Mouse (Mus musculus): Measurements from ENCODE around the gene Mybbp1a. TPM values are rescaled to one million over a fixed set of nuclear protein-coding genes. Genes with fewer than 3 reads are reported as not detected.

The Mybbp1a gene
- polyA plus RNA-seq, 1 experiment: 32.8 TPM

DNA sequence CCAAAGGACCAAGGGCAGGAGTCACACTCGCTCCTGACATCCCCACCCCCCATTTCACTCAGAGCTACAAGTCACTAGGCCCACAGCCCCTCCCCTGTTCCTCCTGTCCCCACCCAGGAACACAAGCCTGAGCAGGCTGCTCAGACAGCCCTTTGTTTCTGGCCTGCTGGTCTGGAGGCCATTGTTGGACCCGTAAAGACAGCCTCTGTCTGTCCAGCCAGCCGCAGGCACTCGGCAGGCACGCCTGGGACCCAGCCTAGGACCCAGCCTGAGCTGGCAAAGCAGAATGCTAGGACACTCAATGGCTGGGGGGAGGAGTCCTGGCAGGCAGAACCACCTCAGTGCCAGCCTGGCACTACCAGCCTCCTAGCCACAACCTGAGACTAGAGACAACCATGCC lies 14.5 kb downstream of the Mybbp1a start:
- no peak for TF ChIP-seq POLR2A (IDR thresholded peaks at IDR 0.05; ENCODE audit: borderline replicate concordance, extremely low read depth, low read depth, low read length)
- no peak for TF ChIP-seq CTCF (IDR thresholded peaks at IDR 0.05; ENCODE audit: insufficient read depth, low read length)
- DNase-seq: no peak
- 54% methylated on average over 5 of the region's 5 CpGs for WGBS
- peaks cover 10% of the 10 kb centered on the region for H3K4me1 ChIP-seq (ENCODE audit: control insufficient read depth, insufficient read depth, low read length)
- no peak overlapping the region for H3K4me3 ChIP-seq (replicated peaks; ENCODE audit: extremely low read depth, low read depth, low read length)

DNA sequence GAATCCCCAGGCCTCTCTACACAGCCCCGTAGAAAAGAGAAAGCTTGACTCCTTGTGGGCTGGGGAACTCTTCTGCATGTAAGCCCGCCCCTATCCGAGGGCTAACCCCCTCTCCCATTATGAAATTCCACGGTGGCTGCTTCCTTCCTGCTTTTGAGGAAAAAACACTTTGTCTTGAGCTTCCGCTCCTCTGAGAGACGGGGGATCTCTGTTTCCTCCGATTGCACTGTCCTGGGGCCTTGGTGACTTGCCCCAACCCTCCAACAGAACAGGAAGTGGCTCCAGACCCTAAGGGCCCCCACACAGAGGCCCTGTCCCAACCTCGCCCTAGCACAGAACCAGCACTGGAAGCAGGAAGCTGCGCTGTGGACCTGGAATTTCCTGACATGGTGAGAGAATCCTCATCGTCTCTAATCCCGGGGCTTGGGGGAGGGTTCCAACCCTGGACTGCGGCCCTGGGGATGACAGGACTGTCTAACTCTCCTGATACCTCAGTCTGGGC lies 16.9 kb downstream of the Mybbp1a start:
- H3K4me3 ChIP-seq (replicated peaks; ENCODE audit: extremely low read depth, low read depth, low read length): no peak overlapping the region
- WGBS: 38% methylated on average over 12 of the region's 12 CpGs
- H3K4me1 ChIP-seq (ENCODE audit: control insufficient read depth, insufficient read depth, low read length): peaks cover 18% of the 10 kb centered on the region
- no peak for TF ChIP-seq CTCF (IDR thresholded peaks at IDR 0.05; ENCODE audit: insufficient read depth, low read length)
- no peak for TF ChIP-seq POLR2A (IDR thresholded peaks at IDR 0.05; ENCODE audit: borderline replicate concordance, extremely low read depth, low read depth, low read length)
- peak; percentile 35 for DNase-seq

DNA sequence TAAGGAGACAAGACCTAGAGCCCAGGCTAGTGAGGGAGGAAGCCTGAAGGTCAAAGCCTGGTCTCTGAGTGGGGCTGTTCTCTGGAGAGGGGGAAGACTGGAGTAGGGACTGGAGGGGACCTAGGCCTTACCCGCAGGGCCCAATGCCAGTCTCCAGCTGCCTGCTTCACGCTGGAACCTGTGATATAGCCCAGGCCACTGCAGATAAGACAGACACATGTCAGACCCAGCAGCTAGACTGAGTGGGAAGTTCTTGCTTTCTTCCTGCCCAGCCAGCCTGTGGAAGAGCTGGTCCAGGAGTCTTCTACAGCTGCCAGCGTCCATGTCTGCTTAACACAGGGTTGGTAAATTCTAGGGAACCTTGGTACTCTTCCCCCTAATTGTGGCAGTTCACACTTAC lies 17.3 kb downstream of the Mybbp1a start:
- 58% methylated on average over 3 of the region's 3 CpGs for whole genome bisulfite sequencing
- peaks cover 18% of the 10 kb centered on the region for H3K4me1 ChIP-seq (ENCODE audit: control insufficient read depth, insufficient read depth, low read length)
- no peak overlapping the region for H3K4me3 ChIP-seq (replicated peaks; ENCODE audit: extremely low read depth, low read depth, low read length)
- TF ChIP-seq CTCF (IDR thresholded peaks at IDR 0.05; ENCODE audit: insufficient read depth, low read length) (no peak), POLR2A (IDR thresholded peaks at IDR 0.05; ENCODE audit: borderline replicate concordance, extremely low read depth, low read depth, low read length) (no peak)
- no peak for DNase-seq

DNA sequence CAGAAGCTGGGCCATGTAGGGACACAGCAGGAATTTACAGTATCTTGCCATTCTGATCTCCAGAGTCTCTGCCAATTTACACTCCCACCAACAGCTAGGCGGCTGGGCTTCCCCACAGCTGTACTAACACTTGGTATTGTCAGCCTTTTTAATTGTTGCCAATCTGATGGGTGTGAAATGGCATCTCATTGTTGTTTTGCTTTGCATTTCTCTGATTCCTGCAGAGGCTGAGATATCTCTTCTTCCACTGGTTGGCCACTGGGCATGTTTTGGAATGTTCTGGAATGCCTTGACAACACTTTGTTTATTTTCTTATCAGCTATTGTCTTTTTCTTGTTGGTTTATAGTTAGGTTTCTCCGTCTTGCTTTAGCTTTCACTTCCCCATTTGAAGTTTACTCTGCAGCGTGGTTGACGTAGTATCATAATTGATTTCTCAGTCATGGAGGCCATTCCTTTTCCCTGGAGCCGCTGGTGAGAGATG lies 20.4 kb downstream of the Mybbp1a start:
- TF ChIP-seq POLR2A (IDR thresholded peaks at IDR 0.05; ENCODE audit: borderline replicate concordance, extremely low read depth, low read depth, low read length) (no peak), CTCF (IDR thresholded peaks at IDR 0.05; ENCODE audit: insufficient read depth, low read length) (no peak)
- no peak for DNase-seq
- WGBS: 23% methylated on average over 5 of the region's 5 CpGs
- Histone ChIP-seq H3K4me3 (replicated peaks; ENCODE audit: extremely low read depth, low read depth, low read length) (no peak overlapping the region), H3K4me1 (ENCODE audit: control insufficient read depth, insufficient read depth, low read length) (peaks cover 38% of the 10 kb centered on the region)

DNA sequence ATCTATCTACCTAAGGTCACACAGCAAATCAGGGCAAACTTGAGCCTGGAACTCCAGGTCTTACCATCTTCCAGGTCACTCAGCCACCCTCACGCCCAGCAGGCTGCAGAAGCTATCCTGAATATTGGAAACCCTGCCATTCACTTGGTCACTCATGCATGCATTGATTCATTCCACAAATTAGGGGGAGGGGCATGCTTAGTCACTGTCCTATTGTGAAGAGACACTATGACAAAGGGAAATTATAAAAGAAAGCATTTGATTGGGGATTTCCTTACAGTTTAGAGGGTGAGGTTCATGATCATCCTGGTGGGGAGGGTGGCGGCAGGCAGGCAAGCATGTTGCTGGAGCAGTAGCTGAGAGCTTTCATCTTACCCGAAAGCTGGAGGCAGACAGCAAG lies 23.7 kb downstream of the Mybbp1a start:
- H3K4me3 ChIP-seq (replicated peaks; ENCODE audit: extremely low read depth, low read depth, low read length): no peak overlapping the region
- no peak for DNase-seq
- H3K4me1 ChIP-seq (ENCODE audit: control insufficient read depth, insufficient read depth, low read length): peaks cover 56% of the 10 kb centered on the region
- WGBS: 58% methylated on average over 3 of the region's 3 CpGs
- TF ChIP-seq POLR2A (IDR thresholded peaks at IDR 0.05; ENCODE audit: borderline replicate concordance, extremely low read depth, low read depth, low read length): no peak
- TF ChIP-seq CTCF (IDR thresholded peaks at IDR 0.05; ENCODE audit: insufficient read depth, low read length): no peak

DNA sequence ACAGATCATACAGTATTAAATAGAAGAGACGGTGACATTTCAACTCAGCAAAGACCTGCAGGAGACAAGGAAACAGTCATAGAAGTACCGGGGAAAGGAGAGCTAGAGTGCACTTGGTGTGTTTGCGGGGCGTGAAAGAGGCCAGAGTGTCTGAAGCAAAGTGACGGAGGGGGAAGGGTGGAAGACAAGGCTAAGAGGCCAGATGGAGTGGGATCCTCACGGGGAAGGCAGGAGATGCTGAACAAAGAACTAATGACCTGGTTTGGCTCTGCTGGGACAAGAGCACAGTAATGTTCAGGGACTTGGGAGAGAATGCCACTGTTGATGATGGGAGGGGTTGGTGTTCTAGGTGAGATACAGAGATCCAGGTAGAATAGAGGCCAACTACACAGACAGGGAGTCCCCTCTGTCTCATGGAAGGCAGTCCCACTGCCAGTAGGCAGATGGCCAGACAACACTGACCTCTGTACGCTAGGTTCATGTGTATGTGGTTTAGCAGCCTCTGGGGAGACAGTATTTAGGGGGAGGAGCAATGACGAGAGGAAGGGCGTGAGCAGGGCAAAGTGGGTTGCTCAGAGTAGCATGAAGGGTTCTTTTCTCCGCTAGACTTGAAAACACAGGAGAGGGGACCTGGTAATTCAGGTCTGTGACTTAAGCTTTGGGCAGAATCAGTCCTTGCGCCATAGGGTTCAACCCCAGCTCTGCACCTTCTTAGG lies 25.0 kb downstream of the Mybbp1a start:
- WGBS: 34% methylated on average over 11 of the region's 11 CpGs
- TF ChIP-seq POLR2A (IDR thresholded peaks at IDR 0.05; ENCODE audit: borderline replicate concordance, extremely low read depth, low read depth, low read length): no peak
- no peak for TF ChIP-seq CTCF (IDR thresholded peaks at IDR 0.05; ENCODE audit: insufficient read depth, low read length)
- DNase-seq: no peak
- H3K4me3 ChIP-seq (replicated peaks; ENCODE audit: extremely low read depth, low read depth, low read length): no peak overlapping the region
- peaks cover 64% of the 10 kb centered on the region for H3K4me1 ChIP-seq (ENCODE audit: control insufficient read depth, insufficient read depth, low read length)

DNA sequence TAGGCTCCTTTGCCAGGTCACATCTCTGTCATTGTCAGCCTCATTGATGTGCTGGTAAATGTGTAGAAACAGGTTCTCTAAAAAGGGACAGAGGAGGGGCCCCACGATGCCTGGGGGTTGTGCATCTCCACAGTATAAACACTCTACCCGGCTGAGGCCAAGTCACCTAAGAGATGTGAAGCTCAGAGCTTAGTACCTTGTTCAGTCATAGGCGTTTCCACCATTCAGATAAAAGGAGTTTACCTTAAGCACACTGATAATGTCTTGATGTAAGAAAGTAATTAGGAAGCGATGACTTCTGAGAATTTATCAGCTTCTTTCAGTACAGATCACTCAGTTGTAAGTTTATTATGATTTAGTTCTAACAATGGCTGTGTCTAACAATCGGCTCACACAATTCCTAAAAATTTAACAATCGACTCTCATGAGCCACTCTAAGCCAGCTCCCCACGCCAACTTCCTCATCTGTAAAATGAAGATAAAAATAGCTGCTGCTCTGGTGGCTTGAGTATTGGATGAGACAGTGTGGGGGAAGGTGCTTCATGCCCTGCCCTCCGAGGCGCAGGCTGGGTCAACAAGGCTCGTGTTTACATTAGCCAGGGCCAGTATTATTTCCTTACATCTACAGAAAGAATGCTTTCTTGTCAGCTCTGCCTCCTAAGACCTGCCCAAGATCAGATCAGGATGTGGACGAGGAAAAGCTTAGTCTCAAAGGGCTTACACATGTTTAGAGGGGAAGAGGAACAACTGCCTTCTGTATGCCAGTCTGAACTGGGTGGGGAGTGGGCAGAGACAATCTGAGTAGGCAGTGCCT lies 25.7 kb downstream of the Mybbp1a start:
- peak; percentile 59 for DNase-seq
- 5% methylated on average over 11 of the region's 11 CpGs for WGBS
- TF ChIP-seq CTCF (IDR thresholded peaks at IDR 0.05; ENCODE audit: insufficient read depth, low read length) (no peak), POLR2A (IDR thresholded peaks at IDR 0.05; ENCODE audit: borderline replicate concordance, extremely low read depth, low read depth, low read length) (no peak; the same call in 1 of the 2 replicates)
- H3K4me3 ChIP-seq (replicated peaks; ENCODE audit: extremely low read depth, low read depth, low read length): no peak overlapping the region
- H3K4me1 ChIP-seq (ENCODE audit: control insufficient read depth, insufficient read depth, low read length): peaks cover 59% of the 10 kb centered on the region

DNA sequence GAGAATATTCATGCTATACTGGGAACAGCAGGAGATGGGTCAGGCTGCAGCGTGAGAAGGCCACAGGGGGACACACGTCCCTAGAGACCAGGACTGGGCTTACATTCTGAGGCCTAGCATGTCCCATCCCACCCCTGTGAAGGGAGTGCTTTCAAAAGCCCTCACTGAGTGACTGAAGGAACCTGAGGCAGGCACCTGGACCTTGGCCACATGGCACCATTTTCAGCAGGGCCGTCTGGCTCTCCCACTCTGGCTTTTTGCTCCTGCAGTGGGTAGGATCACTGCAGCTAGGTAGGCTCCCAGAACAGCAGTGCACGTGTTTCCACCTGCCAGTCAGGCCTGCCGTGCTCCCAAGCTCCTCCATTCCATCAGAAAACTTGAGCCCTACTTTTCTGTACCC lies 27.4 kb downstream of the Mybbp1a start:
- Histone ChIP-seq H3K4me1 (ENCODE audit: control insufficient read depth, insufficient read depth, low read length) (peaks cover 58% of the 10 kb centered on the region), H3K4me3 (replicated peaks; ENCODE audit: extremely low read depth, low read depth, low read length) (no peak overlapping the region)
- no peak for DNase-seq
- 53% methylated on average over 5 of the region's 5 CpGs for WGBS
- TF ChIP-seq POLR2A (IDR thresholded peaks at IDR 0.05; ENCODE audit: borderline replicate concordance, extremely low read depth, low read depth, low read length) (no peak), CTCF (IDR thresholded peaks at IDR 0.05; ENCODE audit: insufficient read depth, low read length) (no peak)

DNA sequence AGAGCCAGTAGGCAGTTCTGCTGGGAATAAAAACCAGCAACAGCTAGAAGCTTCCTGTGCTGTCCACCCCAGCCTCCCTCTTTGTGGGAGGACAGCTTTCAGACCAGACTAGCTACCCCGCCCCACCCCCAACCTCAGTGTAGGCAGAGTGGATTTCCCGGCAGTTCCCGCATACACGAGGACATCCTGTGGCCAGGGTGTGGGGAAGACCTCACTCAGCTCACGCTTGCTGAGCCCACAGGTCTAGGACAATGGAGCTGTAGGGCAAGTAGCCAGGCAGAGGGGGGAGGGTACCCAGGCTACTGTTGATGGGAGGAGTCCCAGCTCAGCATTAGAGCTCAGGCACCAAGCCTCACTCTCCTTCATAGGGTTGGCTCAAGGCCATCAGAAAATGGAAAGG lies 28.1 kb downstream of the Mybbp1a start:
- no peak overlapping the region for H3K4me3 ChIP-seq (replicated peaks; ENCODE audit: extremely low read depth, low read depth, low read length)
- TF ChIP-seq POLR2A (IDR thresholded peaks at IDR 0.05; ENCODE audit: borderline replicate concordance, extremely low read depth, low read depth, low read length) (0 out of 2 replicates have a peak, but pooled peaks have one; percentile 9), CTCF (IDR thresholded peaks at IDR 0.05; ENCODE audit: insufficient read depth, low read length) (no peak)
- 18% methylated on average over 5 of the region's 5 CpGs for WGBS
- H3K4me1 ChIP-seq (ENCODE audit: control insufficient read depth, insufficient read depth, low read length): peaks cover 58% of the 10 kb centered on the region
- DNase-seq: peak; percentile 79

All from lung, adult 2 months (tissue).